Mouse (Mus musculus) embryonic facial prominence, embryonic 12.5 days (tissue): ENCODE measurements around the gene Padi2. TPM values are rescaled to one million over a fixed set of nuclear protein-coding genes. Genes with fewer than 3 reads are reported as not detected.

Experiments used
- ATAC-seq: fragments of 200-750 bp; cut with Nextera tagmentation; 2 replicates; pipeline ENCODE4 v1.8.0; 2017; ENCODE audit not compliant: insufficient number of reproducible peaks, insufficient read depth, low FRiP score, low TSS enrichment
- H3K27ac ChIP-seq: fragments of 300-500 bp; sonication (generic); 2 replicates; pipeline ENCODE4 v1.5.1; 2016; ENCODE audit warnings: mild to moderate bottlenecking
- H3K27me3 ChIP-seq: fragments of 300-500 bp; sonication (generic); 2 replicates; pipeline ENCODE4 v1.6.1; 2016; ENCODE audit warnings: mild to moderate bottlenecking, moderate library complexity
- H3K36me3 ChIP-seq: fragments of 300-500 bp; sonication (generic); 2 replicates; pipeline ENCODE4 v1.6.1; 2016; ENCODE audit warnings: mild to moderate bottlenecking
- H3K4me1 ChIP-seq: fragments of 300-500 bp; sonication (generic); 2 replicates; pipeline ENCODE4 v1.6.1; 2016
- H3K4me2 ChIP-seq: fragments of 300-500 bp; sonication (generic); replicated peaks from 2 replicates; pipeline ENCODE4 v1.6.1; 2016; ENCODE audit warnings: mild to moderate bottlenecking, moderate library complexity
- H3K4me3 ChIP-seq: fragments of 300-500 bp; sonication (generic); 2 replicates; pipeline ENCODE4 v1.5.1; 2016; ENCODE audit warnings: mild to moderate bottlenecking
- H3K9ac ChIP-seq: fragments of 300-500 bp; sonication (generic); 2 replicates; pipeline ENCODE4 v1.6.1; 2016; ENCODE audit warnings: mild to moderate bottlenecking, moderate library complexity
- H3K9me3 ChIP-seq: fragments of 300-500 bp; sonication (generic); 2 replicates; pipeline ENCODE4 v1.6.1; 2016; ENCODE audit warnings: mild to moderate bottlenecking, moderate library complexity
- WGBS: fragments of 180-500 bp; shearing (Covaris S2); methylation state at CpG from one replicate; pipeline ENCODE4 v1.1.7; 2016; 5-methylcytosine and 5-hydroxymethylcytosine counted together
- polyA plus RNA-seq: library from polyadenylated mRNA; unstranded; fragments of >200 nt; fragmentation: Nextera tagmentation; extraction: Ambion mirVana; gene quantifications from 2 replicates; pipeline ENCODE4 v1.2.1, GENCODE M21; 2016

Gene Padi2
- polyA plus RNA-seq, 1 experiment from 2014 or later: 3.6 TPM

DNA sequence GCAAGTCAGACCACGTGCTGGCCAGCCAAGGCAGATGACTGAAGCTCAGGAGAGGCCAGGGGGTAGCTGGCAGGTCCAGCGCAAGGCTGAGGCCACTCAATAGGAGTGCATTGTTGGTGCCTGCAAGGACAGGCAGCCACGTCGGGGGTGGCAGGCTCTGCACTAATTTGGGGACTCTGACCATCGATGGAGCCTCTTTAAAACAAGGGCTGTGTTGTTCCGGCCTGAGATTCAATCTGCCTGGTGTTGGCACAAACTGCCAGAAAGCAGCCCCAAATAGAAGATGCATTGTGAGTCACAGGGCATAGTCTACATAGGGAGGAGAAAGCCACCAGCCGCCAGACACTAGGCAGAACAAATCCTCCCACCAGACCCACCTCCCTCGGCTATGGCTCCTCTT is 23.6 kb downstream of the Padi2 start:
- Histone ChIP-seq H3K27me3 (no peaks in the 10 kb centered on the region), H3K27ac (0 out of 2 replicates have a peak overlapping the region, but pooled peaks have one; percentile 41), H3K9me3 (no peaks in the 10 kb centered on the region), H3K4me3 (no peak overlapping the region), H3K4me1 (0 out of 2 replicates have a peak, but pooled peaks cover 4% of the 10 kb centered on the region), H3K36me3 (no peaks in the 10 kb centered on the region), H3K4me2 (no peak overlapping the region), H3K9ac (no peak overlapping the region)
- WGBS: 27% methylated on average over 8 of the region's 8 CpGs
- no peak for ATAC-seq

DNA sequence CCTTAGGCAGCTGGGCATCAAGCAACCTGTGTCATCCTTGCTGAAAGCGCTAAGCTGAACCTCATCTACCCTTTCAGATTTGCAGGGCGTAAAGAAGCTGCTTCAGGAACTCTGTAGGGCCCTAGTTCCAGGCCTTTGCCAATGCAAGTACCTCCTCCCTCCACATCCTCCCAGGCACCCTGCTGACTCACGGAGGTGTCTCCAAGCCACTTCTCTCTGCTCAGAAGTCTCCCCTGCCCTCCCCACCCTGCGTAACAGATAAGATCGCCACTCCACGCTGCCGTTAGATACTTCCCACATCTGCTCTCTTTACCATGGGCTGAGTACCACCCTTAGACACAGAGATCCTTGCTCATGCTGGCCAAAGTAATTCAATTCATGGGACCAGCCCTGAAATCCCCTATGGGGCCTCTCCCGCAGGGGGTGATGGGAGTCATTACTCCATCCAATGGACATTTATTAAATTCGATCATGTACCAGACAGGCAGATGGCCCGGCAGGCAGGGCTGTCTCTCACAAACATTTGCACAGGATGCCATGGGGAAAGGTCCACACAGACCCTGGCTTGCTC is 24.8 kb downstream of the Padi2 start:
- no peak for ATAC-seq
- no peak overlapping the region for H3K4me2 ChIP-seq
- H3K4me3 ChIP-seq: no peak overlapping the region
- H3K27ac ChIP-seq: no peak overlapping the region
- H3K4me1 ChIP-seq: 0 out of 2 replicates have a peak, but pooled peaks cover 4% of the 10 kb centered on the region
- H3K9me3 ChIP-seq: no peaks in the 10 kb centered on the region
- no peaks in the 10 kb centered on the region for H3K36me3 ChIP-seq
- H3K9ac ChIP-seq: no peak overlapping the region
- H3K27me3 ChIP-seq: no peaks in the 10 kb centered on the region
- WGBS: 68% methylated on average over 10 of the region's 10 CpGs

DNA sequence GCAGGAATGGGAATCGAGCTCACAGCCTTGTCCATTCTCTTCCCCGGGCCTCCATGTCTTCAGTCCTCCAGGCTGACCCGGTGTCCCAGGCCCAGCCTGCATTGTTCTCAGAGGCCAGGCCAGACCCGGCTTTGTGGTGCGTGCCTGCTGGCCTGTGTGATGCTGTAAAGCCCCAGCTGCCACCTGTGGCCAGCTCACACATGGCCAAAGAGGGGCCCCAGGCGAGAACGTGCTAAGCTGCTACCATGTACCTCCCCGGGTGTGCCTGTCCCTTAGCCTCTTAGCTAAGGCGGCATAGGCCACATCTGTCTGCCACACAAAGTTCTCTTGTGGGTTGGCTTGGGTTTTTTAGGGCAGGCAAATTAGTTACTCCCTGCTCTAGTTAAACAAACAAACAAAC is 29.5 kb downstream of the Padi2 start:
- WGBS: 83% methylated on average over 9 of the region's 9 CpGs
- no peak overlapping the region for H3K4me3 ChIP-seq
- no peaks in the 10 kb centered on the region for H3K4me1 ChIP-seq
- H3K4me2 ChIP-seq: no peak overlapping the region
- H3K9me3 ChIP-seq: no peaks in the 10 kb centered on the region
- H3K36me3 ChIP-seq: no peaks in the 10 kb centered on the region
- ATAC-seq: no peak
- H3K9ac ChIP-seq: no peak overlapping the region
- H3K27ac ChIP-seq: no peak overlapping the region
- no peaks in the 10 kb centered on the region for H3K27me3 ChIP-seq

DNA sequence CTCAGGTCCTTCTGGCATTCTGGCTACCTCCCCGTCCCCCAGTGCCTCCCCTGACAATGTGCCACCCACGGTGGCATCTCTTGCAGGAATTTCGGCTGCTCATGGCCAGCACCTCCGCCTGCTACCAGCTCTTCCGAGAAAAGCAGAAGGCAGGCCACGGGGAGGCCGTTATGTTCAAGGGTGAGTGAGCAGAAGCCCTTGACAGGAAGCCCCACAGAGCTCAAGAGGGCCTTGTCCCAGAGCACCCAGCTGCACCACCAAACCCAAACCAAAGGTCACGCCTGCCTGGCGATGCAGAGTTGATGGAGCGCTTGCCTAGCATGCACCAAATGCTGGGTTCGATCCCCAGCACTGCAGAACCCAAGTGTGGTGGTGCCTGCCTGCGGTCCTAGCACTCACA is 38.2 kb downstream of the Padi2 start:
- ATAC-seq: no peak
- WGBS: 88% methylated on average over 12 of the region's 12 CpGs
- Histone ChIP-seq H3K36me3 (no peaks in the 10 kb centered on the region), H3K9me3 (peaks cover 3% of the 10 kb centered on the region; the same call in 1 of the 2 replicates), H3K27ac (no peak overlapping the region), H3K9ac (no peak overlapping the region), H3K4me1 (no peaks in the 10 kb centered on the region), H3K27me3 (no peaks in the 10 kb centered on the region), H3K4me2 (no peak overlapping the region), H3K4me3 (no peak overlapping the region)

DNA sequence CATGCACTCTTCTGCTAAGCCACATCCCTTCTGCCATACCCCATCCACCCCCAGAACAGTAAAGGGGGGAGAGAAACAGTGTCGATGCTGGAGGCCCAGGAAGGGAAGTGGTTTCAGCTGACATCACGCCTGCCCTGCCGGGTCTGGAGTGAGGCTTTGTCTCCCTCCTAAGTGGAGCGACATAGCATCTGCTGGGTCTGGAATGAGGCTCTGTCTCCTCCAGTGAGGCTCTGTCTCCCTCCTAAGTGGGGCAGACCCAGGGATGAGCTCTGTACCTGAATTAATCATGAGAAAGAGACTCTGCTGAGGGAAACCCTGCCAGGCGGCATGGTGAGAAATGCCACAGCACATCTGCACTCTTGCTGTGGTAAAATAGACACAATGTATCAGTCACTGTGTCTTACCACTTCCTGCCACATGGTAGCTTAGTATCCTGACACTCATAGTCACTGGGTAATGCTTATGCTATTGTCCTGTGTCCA is 38.9 kb downstream of the Padi2 start:
- no peak overlapping the region for H3K9ac ChIP-seq
- no peaks in the 10 kb centered on the region for H3K36me3 ChIP-seq
- 72% methylated on average over 5 of the region's 5 CpGs for WGBS
- no peak for ATAC-seq
- no peaks in the 10 kb centered on the region for H3K27me3 ChIP-seq
- no peak overlapping the region for H3K27ac ChIP-seq
- H3K4me3 ChIP-seq: no peak overlapping the region
- no peak overlapping the region for H3K4me2 ChIP-seq
- no peaks in the 10 kb centered on the region for H3K4me1 ChIP-seq
- H3K9me3 ChIP-seq: peaks cover 3% of the 10 kb centered on the region; the same call in 1 of the 2 replicates

DNA sequence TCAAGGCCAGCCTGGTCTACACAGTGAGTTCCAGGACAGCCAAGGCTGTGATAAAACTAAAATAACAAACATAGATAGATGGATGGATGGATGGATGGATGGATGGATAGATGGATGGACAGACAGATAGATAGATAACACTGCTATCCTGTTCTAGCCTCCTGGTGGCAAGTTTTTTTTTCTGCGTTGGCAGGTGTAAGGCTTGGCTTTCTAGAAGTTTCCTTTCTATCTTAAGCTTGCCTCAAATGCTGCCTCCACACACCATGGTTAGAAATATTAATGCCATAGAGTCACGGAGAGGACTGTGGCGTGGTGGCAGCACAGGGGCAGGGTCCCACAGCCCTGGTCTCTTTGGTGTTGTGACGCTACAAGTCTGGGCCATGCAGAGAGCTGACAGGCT is 39.4 kb downstream of the Padi2 start:
- Histone ChIP-seq H3K27me3 (no peaks in the 10 kb centered on the region), H3K27ac (no peak overlapping the region), H3K36me3 (no peaks in the 10 kb centered on the region), H3K4me1 (no peaks in the 10 kb centered on the region), H3K9ac (no peak overlapping the region), H3K9me3 (peaks cover 3% of the 10 kb centered on the region; the same call in 1 of the 2 replicates), H3K4me2 (no peak overlapping the region), H3K4me3 (no peak overlapping the region)
- ATAC-seq: no peak
- 92% methylated on average over 4 of the region's 4 CpGs for WGBS

DNA sequence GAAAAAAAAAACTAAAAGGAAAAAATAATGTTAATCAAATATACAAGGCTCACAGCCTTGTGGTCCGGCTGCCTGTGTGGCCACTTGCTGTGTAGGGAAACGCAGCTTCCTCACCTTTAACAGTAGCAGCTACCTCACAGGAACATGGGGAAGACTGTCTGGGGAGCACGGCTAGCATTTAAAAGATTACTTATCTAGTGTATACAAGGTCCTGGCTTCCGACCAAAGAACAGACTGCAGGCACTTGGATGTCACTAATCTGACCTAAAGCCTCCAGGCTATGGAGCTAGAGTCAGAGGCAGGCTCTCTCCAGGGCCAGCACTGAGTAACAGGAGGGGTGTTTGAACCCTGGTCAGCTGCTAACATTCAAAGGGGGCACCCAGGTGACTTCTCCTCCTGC is 39.9 kb downstream of the Padi2 start:
- no peak overlapping the region for H3K4me2 ChIP-seq
- 72% methylated on average over 4 of the region's 4 CpGs for WGBS

DNA sequence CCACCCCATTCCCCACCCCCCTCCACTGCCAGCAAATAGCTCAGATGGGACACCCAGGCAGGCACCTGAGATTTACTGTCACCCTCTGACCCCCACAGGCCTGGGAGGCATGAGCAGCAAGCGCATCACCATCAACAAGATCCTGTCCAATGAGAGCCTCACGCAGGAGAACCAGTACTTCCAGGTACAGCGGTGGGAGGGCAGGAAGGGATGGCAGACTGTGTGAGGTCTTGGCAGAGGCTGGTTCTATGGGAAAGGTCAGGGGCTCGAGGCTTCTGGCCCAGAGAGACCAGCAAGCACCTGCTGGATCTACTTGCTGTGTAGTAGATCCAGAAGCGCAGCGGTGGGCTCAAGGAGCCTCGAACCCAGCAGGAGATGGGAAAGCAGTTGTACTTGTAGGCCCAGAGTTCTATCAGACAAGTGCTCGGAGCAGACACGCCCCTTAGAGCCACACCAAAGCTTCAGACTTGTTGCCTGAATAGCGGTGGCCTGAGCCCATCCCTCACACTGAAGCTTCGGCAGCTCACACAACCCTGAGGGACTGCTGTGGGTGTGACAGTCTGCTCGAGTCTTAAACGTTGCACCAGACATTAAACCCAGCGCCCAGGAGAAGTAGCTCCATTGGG is 40.5 kb downstream of the Padi2 start:
- H3K27me3 ChIP-seq: no peaks in the 10 kb centered on the region
- H3K27ac ChIP-seq: no peak overlapping the region
- no peak overlapping the region for H3K4me3 ChIP-seq
- H3K36me3 ChIP-seq: no peaks in the 10 kb centered on the region
- WGBS: 72% methylated on average over 14 of the region's 14 CpGs
- no peak; the same call in 1 of the 2 replicates for ATAC-seq
- H3K4me1 ChIP-seq: no peaks in the 10 kb centered on the region
- no peak overlapping the region for H3K9ac ChIP-seq
- H3K9me3 ChIP-seq: peaks cover 3% of the 10 kb centered on the region; the same call in 1 of the 2 replicates
- no peak overlapping the region for H3K4me2 ChIP-seq

More for the DNA sequence above, 39.9 kb downstream of the Padi2 start:
- no peak for ATAC-seq
- Histone ChIP-seq H3K4me1 (no peaks in the 10 kb centered on the region), H3K9me3 (peaks cover 3% of the 10 kb centered on the region; the same call in 1 of the 2 replicates), H3K27me3 (no peaks in the 10 kb centered on the region), H3K27ac (no peak overlapping the region), H3K4me3 (no peak overlapping the region), H3K36me3 (no peaks in the 10 kb centered on the region), H3K9ac (no peak overlapping the region)

DNA sequence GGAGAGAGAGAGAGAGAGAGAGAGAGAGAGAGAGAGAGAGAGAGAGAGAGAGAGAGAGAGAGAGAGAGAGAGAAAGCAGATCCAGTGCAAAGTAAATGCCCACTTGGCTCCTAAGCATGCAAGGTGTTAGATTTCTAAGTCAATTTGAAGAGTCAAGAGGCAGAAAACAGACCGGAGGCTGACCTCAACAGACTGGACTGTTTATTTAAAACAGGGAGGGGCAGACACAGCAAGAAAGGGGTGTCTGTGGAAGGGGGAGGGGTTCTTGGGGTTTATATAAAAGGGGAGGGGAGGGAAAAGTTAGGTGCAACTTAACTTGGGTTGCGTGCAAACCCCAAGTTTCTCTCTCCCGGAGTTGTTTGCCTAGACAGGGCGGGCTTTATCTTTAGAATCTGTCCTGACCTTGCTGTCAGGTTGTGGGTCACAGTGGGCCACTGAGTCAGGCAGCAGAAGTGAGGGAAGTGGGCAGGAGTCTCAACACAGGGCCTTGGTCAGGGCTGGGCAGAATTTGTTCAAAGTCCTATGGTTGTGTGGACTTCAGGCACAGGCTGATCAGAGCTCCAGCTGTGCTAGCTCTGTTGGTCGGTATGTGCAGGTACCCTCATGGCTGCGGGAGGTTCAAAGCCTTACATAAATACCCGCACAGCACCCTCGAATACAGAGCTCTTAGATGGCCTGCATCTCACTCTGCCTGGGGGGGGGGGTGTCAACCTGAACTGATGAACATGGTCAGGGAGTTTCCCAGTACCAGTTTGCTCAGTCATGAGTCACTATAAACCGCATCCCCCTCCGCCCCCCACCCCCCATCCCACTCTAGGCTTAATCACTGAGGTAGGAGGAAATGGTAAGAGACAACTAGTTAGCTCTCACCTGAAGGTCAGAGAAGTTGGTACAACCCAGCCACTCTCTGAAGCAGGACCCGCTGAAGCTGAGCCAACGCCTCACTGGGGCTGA is 41.6 kb downstream of the Padi2 start:
- Histone ChIP-seq H3K27me3 (no peaks in the 10 kb centered on the region), H3K27ac (no peak overlapping the region), H3K4me1 (no peaks in the 10 kb centered on the region), H3K9me3 (peaks cover 3% of the 10 kb centered on the region; the same call in 1 of the 2 replicates), H3K4me3 (no peak overlapping the region), H3K4me2 (no peak overlapping the region), H3K36me3 (no peaks in the 10 kb centered on the region), H3K9ac (no peak overlapping the region)
- 76% methylated on average over 12 of the region's 12 CpGs for WGBS
- no peak for ATAC-seq

DNA sequence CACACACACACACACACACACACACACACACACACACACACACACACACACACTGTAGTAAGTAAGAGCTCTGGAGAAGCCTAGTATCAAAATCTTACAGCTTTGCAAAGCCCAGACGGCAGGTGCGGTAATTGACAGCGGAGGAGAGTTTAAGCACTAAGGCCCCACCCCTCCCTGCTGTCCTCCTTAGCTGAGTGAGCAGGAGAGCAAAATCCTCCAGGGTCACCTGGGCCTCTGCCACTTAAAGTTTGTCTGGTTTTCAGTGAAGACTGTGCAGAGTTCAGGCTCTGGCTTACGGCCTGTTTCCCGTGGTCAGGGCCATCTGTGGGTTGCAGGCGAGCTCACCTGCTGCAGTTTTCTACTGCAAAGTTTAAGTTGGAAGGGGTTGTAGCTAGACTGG is 42.3 kb downstream of the Padi2 start:
- H3K36me3 ChIP-seq: no peaks in the 10 kb centered on the region
- no peak overlapping the region for H3K27ac ChIP-seq
- WGBS: 73% methylated on average over 6 of the region's 6 CpGs
- H3K27me3 ChIP-seq: no peaks in the 10 kb centered on the region
- no peak for ATAC-seq
- H3K4me1 ChIP-seq: no peaks in the 10 kb centered on the region
- no peak overlapping the region for H3K9ac ChIP-seq
- no peak overlapping the region for H3K4me3 ChIP-seq
- H3K9me3 ChIP-seq: peaks cover 3% of the 10 kb centered on the region; the same call in 1 of the 2 replicates
- H3K4me2 ChIP-seq: no peak overlapping the region

DNA sequence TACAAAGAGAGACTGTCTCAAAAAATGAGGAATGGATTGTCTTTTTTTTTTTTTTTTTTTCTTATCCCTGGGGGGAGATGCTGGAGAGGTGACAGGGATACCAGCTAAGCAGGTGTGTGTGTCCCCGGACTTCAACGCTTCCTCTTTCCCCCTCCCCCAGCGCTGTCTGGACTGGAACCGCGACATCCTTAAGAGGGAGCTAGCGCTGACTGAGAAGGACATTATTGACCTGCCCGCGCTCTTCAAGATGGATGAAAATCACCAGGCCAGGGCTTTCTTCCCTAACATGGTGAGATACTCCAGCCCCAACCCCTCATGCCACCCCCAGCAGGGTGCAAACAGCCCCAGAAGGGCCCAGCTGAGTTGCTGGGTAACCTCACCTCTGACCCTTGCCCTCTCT is 42.9 kb downstream of the Padi2 start:
- Histone ChIP-seq H3K4me1 (no peaks in the 10 kb centered on the region), H3K36me3 (no peaks in the 10 kb centered on the region), H3K4me2 (no peak overlapping the region), H3K4me3 (no peak overlapping the region), H3K9me3 (no peaks in the 10 kb centered on the region), H3K27ac (no peak overlapping the region), H3K9ac (no peak overlapping the region), H3K27me3 (no peaks in the 10 kb centered on the region)
- WGBS: 85% methylated on average over 8 of the region's 8 CpGs
- ATAC-seq: no peak
